Mouse (Mus musculus): ENCODE measurements around the gene Col9a2.

The Col9a2 gene

DNA sequence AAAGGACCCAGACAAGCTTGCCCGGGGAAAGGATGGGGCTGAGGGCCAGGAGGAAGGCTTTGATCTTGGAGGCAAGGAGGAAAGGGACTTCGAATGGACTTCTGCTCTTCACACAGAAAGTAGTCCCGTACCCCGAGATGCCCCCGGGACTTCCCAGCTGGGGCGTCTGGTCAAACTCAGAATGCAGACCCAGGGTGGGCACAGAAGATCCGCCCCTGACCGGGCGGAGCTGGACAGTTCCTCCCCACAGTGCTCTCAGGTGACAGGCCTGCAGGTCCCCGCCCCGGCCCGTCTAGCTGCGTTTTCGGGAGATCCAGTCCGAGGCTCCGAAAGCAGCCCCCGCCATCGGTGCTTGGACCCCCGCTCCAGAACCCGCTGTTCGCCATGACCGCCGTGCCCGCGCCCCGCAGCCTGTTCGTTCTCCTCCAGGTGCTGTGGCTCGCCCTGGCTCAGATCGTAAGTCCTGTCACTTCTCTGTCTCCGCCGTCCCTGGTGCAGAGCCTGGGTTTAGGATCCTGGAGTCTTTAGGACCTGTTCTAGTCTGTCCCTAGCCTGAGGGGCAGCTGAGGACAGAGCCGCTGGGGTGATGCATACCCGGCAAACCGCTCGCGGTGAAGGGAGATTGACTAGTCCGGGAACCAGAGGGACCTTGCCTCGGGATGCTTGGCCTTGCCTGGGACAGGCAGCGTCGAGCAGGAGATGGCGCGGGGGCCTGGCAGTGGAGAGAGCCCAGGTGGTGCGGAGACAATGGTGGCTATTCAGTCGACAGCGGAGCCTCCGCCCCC, at the start of gene Col9a2:
Gene Col9a2 (plus strand): TSS at position 55 of the 785 bp plus-strand sequence.
- peak; percentile 39 for DNase-seq (ENCODE audit: low read depth, low spot score)

DNA sequence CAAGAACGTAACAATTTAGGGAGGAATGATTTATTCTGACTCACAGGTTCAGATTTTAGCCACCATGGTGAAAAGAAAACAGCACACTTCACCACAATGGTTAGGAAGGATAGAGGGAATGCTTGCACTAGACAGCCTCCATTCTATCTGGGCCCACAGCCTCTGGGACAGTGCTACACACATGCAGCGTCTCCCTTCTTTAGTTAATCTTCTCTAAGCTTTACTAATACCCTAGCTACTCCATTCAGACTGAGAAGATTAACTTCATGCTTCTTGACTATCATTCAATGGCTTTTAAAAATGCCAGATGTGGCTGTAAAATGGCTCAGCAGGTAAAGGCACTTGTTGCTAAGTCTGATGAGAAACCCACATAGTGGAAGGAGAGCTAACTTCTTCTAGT, 46.9 kb upstream of the Col9a2 start:
- DNase-seq (ENCODE audit: low read depth, low spot score): no peak

DNA sequence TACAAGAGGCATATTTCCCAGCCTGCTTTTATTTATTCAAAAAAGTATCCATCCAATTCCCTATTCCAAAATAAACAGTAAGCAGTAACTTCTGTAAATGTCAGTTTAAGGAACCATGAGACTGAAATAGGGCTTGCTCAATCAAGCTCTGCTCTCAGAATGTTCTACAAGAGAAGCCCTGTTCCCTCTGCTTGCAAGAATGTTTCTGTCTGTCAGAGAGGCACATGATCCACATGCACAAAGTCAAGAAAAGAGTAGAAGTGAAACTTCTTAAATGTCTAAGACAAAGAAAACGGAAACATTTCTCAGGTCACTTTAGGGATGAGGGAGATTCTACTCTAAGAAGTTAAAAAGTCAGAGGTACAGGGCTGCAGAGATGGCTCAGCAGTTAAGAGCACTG, 46.2 kb upstream of the Col9a2 start:
- DNase-seq (ENCODE audit: low read depth, low spot score): no peak

DNA sequence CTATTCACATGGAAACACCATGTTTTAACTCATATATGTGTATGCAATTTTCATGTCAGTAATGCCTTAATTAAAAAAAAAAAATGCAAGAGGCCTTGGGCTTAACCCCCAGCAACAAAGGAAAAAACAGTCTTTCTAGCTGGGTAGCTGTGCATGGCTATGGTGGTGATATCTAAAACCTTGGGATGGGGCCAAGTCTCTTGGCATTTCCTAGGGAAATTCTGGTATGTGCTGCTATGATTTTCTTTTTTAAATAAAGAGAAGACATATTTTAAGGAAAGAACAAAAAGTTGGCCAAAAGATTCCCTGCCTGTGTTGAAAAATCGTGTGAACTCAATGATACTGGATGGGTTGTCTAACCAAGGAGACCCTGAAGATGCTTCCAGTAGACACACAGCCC, 43.3 kb upstream of the Col9a2 start:
- no peak for DNase-seq (ENCODE audit: low read depth, low spot score)

DNA sequence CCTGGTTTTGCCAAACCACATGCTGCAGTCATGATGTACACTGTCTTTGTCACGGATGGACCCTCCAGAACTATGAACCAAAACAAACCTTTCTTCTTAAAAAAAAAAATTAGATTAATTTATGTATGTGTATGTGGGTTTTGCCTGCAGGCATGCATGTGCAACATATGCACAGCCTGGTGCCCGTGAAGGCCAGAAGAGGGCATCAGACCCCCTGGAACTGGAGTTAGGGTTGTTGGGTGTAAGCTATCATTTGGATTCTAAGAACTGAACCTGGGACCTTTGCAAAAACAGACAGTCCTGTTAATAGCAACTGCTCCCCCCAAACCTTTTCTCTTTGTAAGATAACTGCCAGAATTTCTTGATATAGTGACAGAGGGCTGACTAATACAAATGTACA, 38.1 kb upstream of the Col9a2 start:
- DNase-seq (ENCODE audit: low read depth, low spot score): no peak

DNA sequence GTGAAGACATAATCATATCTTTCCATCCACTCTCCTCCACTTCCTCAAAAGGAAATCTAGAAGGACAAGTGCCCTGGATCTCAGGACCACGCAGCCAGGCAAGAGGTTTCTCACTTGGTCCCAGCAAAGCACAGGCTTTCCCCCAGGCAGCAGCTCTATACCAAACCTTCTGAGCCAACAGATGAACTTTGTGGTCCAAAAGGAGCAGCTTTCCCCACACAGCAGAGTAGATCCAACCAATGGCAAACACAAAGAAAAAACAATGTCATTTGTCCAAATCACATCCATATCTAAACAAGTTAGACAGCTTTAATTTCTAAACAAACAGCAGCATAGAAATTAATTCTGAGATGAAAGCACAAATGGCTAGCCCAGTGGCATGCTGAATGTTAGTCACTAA, 37.5 kb upstream of the Col9a2 start:
- no peak for DNase-seq (ENCODE audit: low read depth, low spot score)

DNA sequence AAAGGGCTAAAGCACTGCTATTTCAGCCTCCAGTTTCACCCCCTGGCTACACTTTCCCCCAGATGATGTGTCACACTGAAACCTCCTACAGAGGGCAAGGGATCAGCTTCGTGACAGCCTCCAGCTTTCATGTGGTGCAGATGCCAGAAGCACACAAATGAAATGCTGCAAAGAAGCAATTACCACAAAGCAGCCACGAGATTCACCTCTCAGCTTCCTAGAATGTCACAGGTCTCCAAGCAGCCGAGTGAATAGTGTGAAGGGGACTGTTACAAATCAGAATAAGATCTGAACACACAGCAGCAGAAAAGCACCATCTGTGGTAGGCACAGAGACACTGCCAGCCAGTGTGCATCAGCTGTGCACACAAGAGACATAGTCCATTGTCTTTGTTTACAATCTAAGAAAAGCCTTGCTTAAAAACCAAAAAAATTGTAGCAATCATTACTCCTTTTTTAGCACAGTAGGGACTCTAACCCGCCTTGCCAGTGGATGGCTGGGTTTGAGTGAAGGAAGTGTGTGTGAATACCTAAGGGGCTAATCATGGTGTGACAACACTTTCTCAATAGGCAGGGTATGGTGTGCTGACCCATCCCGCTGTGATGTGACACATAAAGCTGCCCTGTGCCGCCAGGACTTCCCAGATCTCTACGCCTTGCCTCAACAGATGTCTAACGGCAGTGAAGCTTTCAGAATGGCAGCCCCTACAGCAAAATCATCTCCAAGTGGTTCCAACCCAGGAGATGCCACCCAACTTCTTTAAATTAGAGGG, 36.6 kb upstream of the Col9a2 start:
- DNase-seq (ENCODE audit: low read depth, low spot score): no peak

DNA sequence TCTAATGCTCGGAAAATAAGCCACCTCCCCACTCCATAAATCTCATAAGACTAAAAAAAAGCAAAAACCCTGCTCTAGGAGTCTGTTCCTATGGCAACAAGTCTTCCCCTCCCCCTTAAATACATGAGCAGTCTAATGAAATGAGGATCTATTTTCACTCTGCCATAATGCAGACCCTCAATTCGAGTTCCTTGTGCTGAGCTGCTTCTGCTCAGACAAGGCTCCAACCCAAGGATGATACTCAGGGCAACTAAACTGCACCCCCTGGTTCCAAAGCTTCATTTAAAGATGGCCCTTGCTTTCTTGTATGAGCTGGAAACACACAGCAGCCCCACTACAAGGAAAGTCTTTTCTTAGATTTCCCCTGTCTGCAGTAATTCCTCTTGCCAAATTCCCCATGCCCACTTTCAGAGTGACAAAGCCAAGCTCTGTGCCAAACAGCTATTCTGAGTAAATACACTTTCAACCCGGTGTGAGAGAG, 35.5 kb upstream of the Col9a2 start:
- no peak for DNase-seq (ENCODE audit: low read depth, low spot score)

DNA sequence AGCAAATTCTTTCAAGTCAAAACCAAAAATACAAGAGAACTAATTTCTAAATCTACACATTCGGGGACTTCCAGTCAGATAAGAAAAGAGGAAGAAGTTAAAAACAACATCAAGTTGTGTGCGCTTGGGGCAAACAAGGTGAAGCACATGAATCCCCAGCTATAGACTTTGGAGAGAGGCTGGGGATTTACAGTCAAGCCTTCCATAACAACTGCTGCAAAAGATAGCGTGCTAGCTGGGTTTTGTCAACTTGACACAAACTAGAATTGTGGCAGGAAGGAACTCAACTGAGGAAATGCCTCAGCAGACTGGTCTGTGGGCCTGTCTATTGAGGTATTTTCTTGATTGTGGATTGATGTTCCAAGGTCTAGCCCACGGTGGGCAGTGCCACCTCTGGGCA, 34.5 kb upstream of the Col9a2 start:
- DNase-seq (ENCODE audit: low read depth, low spot score): no peak

DNA sequence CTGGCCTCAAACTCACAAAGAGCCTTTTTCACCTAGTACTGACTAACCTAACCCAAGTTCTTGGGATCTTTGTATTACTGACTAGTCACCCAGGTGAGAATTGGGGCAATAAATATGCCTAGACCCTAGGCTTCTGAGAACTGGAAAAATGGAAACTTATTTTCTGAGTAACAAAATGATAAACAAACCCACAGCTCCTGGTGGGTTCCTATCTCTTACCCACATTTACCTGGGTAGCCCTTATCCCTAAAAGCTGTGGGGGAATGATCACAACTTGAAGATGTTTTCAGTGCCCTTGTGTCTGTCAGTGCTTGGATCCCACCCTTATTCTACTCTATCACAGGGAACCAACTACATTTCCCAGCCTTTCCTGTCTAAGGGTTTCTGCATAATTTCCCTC, 32.2 kb upstream of the Col9a2 start:
- DNase-seq (ENCODE audit: low read depth, low spot score): no peak

DNA sequence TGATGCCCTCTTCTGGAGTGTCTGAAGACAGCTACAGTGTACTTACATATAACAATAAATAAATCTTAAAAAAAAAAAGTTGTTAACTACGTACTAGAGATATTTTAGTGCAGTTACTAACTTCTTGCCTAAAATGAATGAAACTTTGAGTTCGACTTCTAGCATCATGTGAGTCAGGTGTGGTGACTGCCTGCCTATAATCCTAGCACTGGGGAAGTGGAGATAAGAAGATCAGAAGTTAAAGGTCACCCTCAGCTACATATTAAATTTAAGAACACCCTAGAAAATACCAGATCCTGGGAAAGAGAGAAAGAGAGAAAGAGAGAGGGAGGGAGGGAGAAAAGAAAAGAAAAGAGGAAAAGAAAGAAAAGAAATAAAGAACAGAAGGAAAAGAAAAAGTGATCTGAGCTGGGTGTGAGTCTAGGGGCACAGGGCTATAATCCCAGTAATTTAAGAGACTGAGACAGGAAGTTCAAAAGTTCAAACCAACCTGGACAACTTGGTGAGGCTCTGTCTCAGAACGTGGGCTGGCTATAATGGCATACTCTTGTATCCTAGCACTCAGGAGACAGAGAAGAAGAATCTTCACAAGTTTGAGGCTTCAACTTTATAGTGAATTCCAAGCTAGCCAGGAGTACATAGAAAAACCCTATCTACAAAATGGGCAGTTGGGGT, 31.0 kb upstream of the Col9a2 start:
- no peak for DNase-seq (ENCODE audit: low read depth, low spot score)

DNA sequence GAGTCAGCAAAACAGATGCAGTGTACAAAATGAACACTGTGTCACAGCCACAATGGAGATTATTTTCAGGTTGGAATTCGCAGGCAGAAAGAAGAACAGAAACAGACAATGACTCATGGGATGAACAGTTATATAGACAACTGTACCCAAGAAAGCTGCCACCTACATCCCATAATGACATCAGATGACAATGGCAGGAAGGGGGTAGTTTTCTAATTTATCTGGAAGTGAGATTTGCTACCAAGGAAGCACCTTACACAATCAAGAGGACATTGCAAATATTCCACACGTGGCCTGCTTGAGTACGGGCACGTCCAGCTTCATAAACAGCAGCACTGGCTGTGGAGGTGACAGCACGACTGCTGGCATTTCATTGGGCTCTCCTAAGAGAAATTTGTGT, 30.0 kb upstream of the Col9a2 start:
- DNase-seq (ENCODE audit: low read depth, low spot score): no peak

DNA sequence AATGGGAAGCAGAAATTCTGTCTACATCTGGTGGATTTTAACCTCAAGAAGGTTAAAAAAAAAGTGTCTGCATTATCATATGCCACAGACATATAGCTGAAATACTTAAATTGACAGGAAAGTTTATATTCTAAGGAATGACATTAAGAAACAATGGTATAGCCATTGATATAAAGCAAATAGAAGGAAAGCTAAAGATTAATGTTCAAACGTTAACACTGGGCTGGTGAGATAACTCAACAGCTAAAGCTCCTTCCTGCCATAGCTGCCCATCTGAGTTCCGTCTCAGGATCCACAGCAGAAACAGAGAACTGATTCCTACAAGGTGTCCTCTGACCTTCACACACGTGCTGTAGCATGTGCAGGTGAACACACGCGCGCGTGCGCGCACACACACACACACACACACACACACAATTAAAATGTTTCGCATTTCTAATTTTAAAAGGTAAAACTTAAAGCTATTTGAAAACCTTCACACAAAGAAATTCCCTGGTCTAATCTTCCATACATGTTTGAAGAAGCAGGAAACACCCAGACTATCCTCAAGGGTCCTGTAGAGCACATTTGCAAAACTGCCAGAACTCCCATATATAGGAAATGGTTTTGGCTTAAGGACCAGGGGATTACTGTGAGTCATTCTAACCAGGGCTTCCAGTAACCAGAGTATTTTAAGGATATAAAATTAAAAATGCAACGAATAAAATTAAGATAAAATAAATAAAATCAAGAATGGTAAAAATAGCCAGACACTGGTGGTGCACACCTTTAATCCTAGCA, 28.2 kb upstream of the Col9a2 start:
- DNase-seq (ENCODE audit: low read depth, low spot score): no peak

DNA sequence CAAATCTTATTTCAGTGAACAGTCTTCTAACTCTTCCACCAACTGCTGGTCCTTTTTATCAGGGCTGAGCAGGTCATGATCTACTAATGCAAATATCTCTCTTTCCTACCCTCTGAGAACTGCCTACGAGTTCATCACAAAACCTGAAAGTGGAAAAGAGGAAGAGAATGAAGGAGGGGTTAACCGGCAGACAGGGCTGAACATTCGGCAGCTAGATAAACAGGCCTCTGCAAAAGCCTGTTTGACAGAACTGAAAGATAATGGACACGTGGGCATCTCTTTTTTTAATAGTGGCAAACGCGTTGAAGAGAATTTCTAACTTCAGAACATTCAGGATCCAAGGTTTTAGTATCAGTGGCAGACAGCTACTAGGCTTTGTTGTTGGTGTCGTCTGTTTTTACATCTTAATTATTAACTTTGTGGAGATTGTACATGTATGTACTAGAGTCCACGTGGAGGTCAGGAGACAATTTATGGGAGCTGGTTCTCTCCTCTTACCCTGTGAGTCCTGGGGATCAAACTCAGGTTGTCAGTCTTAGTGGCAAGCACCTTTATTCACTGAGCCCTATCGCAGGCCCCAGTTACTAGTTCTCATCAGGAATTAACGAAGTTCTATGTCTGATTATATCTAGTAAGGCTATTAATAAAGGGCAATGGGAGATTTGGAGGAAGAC, 24.5 kb upstream of the Col9a2 start:
- no peak for DNase-seq (ENCODE audit: low read depth, low spot score)

DNA sequence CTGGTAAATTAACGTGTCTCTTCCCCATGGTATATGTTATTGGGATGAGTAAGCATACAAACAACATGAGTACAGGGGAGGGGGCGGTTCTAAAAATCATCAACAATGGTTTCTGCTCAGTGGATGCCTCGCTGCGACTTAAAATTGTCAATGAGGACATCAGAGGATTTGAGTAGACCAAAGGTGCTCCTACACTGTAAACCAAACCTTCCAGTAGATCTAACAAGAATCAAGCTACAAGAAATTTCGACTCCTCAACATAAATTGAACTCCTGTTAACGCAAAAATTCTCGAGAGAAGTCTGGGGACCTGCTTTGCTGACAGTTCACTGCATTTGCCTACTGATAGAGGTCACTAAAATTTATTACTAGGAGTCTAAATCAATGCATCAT, 23.9 kb upstream of the Col9a2 start:
- no peak for DNase-seq (ENCODE audit: low read depth, low spot score)

DNA sequence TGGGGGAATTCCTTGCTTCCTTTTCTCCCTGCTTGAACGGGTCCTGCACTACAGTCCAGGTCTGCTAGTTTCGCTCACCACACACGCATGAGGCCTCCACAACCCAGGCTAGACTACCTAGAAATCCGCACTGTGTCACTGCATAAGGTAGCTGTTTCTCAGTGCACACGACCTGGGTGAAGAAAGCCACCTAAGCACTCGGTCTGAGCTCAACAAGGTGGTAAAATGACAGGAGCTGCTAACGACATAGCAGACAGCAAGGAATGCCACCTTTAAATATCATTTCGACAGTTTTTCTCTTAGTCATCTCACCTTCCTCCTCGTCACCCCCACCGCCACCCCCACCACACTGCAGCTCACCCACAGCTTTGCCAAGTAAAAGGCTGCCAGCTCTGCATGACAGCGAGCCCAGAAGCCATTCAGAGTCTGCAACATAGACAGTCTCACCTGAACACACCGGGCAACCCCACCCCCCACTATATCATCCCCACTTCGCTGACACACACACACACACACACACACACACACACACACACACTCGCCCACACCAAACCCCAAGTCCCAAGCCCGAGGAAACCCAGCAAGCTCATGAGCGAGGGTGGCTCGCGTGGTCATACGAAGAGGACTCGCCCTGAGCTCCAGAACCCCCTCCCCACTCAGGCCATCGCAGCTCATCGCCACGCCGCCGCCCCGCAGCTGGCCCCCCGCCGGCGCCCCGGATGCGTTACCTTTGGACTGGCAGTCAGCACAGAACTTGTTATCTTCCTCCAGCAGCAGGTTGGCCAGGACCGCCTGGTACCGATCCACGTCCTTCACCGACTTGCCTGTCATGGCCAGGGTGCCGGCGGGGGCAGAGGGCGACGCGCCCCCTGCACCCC, 22.9 kb upstream of the Col9a2 start:
- peak; percentile 54 for DNase-seq (ENCODE audit: low read depth, low spot score)

DNA sequence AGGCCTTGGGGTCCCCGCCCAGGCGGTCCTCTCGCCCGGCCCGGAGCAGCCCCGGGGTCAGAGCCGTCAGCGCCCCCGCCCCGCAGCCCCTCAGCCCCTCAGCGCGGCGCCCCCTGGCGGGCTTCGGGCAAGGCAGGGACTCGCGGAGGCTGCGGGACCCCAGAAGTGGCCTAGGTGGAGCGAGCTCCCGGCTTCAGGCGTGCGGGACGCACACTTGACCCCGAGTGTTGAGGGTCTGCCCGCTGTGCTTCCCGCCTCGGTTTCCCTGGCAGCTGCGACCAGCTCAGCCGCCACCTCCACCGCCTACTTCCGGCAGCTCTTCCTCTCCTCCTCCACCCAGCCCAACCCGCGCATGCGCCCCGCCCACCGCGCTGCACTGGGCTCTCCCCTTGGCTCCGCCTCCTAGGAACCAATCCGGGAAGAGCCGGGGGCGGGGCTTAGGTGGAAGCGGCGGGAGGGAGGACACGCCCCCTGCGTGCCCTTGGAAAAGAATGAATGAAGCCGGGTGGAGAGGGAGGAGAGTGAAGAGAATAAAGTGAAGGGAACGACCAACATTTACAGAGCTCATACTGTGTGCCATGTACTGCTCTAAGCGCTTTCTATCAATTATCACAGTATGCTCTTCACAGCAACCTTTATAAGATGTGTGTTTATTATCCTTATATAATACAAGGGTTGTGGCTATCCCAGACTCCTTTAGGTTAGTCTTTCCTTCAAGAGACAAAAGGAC, 22.1 kb upstream of the Col9a2 start, which contains the start of gene Smap2:
Gene Smap2 (minus strand): TSS at position 320 of the 730 bp plus-strand sequence.
- peak; percentile 99 for DNase-seq (ENCODE audit: low read depth, low spot score)

DNA sequence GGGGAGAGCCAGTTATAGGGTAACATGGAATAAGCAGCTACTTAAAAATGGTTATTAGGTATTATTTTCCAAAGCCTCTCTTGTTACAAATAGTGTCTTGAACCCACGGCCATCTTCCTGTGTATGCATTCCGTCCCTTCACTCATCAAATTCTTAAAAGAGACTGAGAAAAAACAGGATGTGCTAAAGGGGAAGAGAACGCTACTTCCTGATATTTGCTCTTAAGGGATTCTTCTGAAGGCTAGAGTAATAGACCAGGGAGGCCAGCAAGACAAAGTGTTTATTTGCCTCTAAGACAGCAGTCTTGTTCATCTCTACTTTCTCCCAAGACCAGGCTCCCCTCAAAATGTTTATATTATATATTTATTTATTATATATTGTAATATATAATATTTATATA, 20.9 kb upstream of the Col9a2 start:
- no peak for DNase-seq (ENCODE audit: low read depth, low spot score)

DNA sequence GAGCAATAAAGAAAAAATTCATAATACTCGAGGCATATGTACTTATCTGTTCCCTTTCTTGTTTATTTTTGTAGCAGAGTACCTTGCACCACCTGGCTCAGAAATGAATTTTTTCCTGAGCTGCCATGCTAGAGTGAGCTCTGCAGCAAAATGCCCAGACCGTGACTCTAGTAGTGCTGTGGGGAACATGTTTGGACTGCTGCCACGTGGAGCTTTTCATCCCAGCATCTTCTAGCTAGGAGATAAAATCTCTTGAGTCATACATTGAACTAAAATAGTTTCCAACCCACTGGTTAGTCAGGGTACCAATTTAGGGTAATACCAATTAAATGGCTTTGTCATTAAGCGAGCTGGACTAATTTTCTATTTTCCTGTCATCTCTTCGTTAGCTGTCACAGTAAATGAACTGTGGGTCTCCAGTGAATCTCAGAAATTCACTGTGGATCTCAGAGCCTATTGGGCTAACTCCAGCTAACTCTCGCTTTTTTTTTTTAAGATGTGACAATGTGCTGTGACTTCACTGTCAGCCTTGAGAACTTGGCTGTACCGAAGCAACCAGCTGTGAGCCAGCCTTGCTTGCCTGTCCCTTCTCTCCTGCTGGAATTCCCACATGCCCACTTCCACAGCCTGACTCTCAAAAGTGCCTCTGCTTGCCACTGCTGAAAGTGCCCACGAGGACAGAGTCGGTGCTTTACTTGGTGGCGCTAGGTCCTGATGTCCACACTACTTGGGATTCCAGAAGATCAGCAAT, 19.0 kb upstream of the Col9a2 start:
- DNase-seq (ENCODE audit: low read depth, low spot score): no peak
